8 mouse cellular contexts compared by ENCODE assay signal in genomic region chr4:24898636-24899035, GRCm38 (mm10). TPM values are rescaled to one million over a fixed set of nuclear protein-coding genes. Genes with fewer than 3 reads are reported as not detected.
DNase-seq lines count a peak whose midpoint lies in the region; ATAC-seq and TF ChIP-seq lines count a peak whose summit lies in the region.

No protein-coding gene starts in this region.

- no peak overlapping the region for H3K27ac ChIP-seq in embryonic facial prominence, embryonic 10.5 days (replicated peaks)
- no peak overlapping the region for H3K27ac ChIP-seq in intestine, embryonic 16.5 days (ENCODE audit: low read length)
- no peak overlapping the region for H3K27ac ChIP-seq in midbrain, postnatal 0 days (ENCODE audit: low read depth, low read length)

- H3K36me3 ChIP-seq in embryonic facial prominence, embryonic 10.5 days (replicated peaks): peaks cover 34% of the 10 kb centered on the region
- H3K36me3 ChIP-seq in intestine, embryonic 16.5 days (ENCODE audit: control insufficient read depth, insufficient read depth, low read length): peaks cover 3% of the 10 kb centered on the region; the same call in 1 of the 2 replicates
- H3K36me3 ChIP-seq in midbrain, postnatal 0 days (ENCODE audit: insufficient read depth, low read length): no peaks in the 10 kb centered on the region

- peak overlapping the region; percentile 78 for H3K4me3 ChIP-seq in embryonic facial prominence, embryonic 10.5 days
- peak overlapping the region; percentile 93 for H3K4me3 ChIP-seq in intestine, embryonic 16.5 days (ENCODE audit: low read length)
- peak overlapping the region; percentile 70 for H3K4me3 ChIP-seq in midbrain, postnatal 0 days (ENCODE audit: low read depth, low read length)

- ATAC-seq in intestine, embryonic 16.5 days: no peak
- ATAC-seq in midbrain, postnatal 0 days (ENCODE audit: low FRiP score): no peak
- no peak for ATAC-seq in inflammation-experienced regulatory T-cells, adult 6 months

- no peaks in the 10 kb centered on the region for H3K9me3 ChIP-seq in embryonic facial prominence, embryonic 10.5 days
- no peaks in the 10 kb centered on the region for H3K9me3 ChIP-seq in intestine, embryonic 16.5 days (ENCODE audit: control insufficient read depth, low read length)
- no peaks in the 10 kb centered on the region for H3K9me3 ChIP-seq in midbrain, postnatal 0 days (ENCODE audit: low read length)

- no peak for TF ChIP-seq CTCF in midbrain, postnatal 0 days (IDR thresholded peaks at IDR 0.05)

- DNase-seq in cerebellum, adult 9-11 months: peak; percentile 8
- no peak for DNase-seq in cerebellum, adult 11 months
- peak; percentile 13 for DNase-seq in 3134 (ENCODE audit: extremely low read depth, insufficient read length, low spot score)
- peak; percentile 19 for DNase-seq in embryonic facial prominence, embryonic 10.5 days (ENCODE audit: low spot score)
- no peak for DNase-seq in midbrain, postnatal 0 days (ENCODE audit: low spot score)
- DNase-seq in adrenal gland, adult 2 months: no peak

- H3K4me1 ChIP-seq in embryonic facial prominence, embryonic 10.5 days: peaks cover 12% of the 10 kb centered on the region
- peaks cover 9% of the 10 kb centered on the region for H3K4me1 ChIP-seq in intestine, embryonic 16.5 days (ENCODE audit: control insufficient read depth, insufficient read depth, low read length)
- H3K4me1 ChIP-seq in midbrain, postnatal 0 days (ENCODE audit: insufficient read depth, low read length): no peaks in the 10 kb centered on the region

- 31% methylated on average over 8 of the region's 8 CpGs for WGBS in embryonic facial prominence, embryonic 10.5 days
- 24% methylated on average over 8 of the region's 8 CpGs for WGBS in intestine, embryonic 16.5 days
- WGBS in midbrain, postnatal 0 days: 28% methylated on average over 8 of the region's 8 CpGs

- H3K27me3 ChIP-seq in embryonic facial prominence, embryonic 10.5 days (replicated peaks; ENCODE audit: low read depth, poor library complexity, severe bottlenecking): no peaks in the 10 kb centered on the region
- no peaks in the 10 kb centered on the region for H3K27me3 ChIP-seq in intestine, embryonic 16.5 days (replicated peaks; ENCODE audit: control insufficient read depth, insufficient read depth, low read length)
- H3K27me3 ChIP-seq in midbrain, postnatal 0 days (ENCODE audit: insufficient read depth, low read length): no peaks in the 10 kb centered on the region

- H3K4me2 ChIP-seq in intestine, embryonic 16.5 days (ENCODE audit: low read depth, low read length): peak overlapping the region; percentile 59
- H3K4me2 ChIP-seq in midbrain, postnatal 0 days (ENCODE audit: low read depth, low read length, poor library complexity, severe bottlenecking): peak overlapping the region; percentile 71

- H3K9ac ChIP-seq in intestine, embryonic 16.5 days (ENCODE audit: low read depth, low read length): peak overlapping the region; percentile 36
- peak overlapping the region; percentile 54; the same call in 1 of the 2 replicates for H3K9ac ChIP-seq in midbrain, postnatal 0 days (replicated peaks; ENCODE audit: low read length, poor library complexity, severe bottlenecking)

RNA-seq across cellular contexts. Expression of gene Ndufaf4, which starts 0.8 kb away (rescaled TPM):
- 54.8 and 57.4 TPM in 2 replicates for polyA plus RNA-seq in embryonic facial prominence, embryonic 10.5 days (2016; fragmentation: Nextera tagmentation; extraction: Ambion mirVana)
- polyA plus RNA-seq in intestine, embryonic 16.5 days (2015; fragmentation: Nextera tagmentation; extraction: Ambion mirVana): 50.2 and 55.8 TPM in 2 replicates
- total RNA-seq in midbrain, postnatal 0 days (2014; rRNA removed): 19.0 and 22.0 TPM in 2 replicates
- polyA plus RNA-seq in midbrain, postnatal 0 days (2015; fragmentation: Nextera tagmentation; extraction: Ambion mirVana): 72.2 and 77.0 TPM in 2 replicates
- polyA plus RNA-seq in inflammation-experienced regulatory T-cells, adult 6 months (2017; shearing (Covaris generic)): 10 to 100 TPM; 25.0 to 33.1 (median 31.6) TPM
- 10 to 100 TPM; 34.9 to 44.6 TPM for total RNA-seq in adrenal gland, adult 2 months (2021)
- 5.1 and 5.7 TPM in 2 replicates for polyA plus RNA-seq in adrenal gland, adult 2 months (2012; rRNA removed)

RNA-seq across cellular contexts. Expression of gene Klhl32, which starts 47.7 kb away (rescaled TPM):
- 2.3 and 2.6 TPM in 2 replicates for polyA plus RNA-seq in embryonic facial prominence, embryonic 10.5 days (2016; fragmentation: Nextera tagmentation; extraction: Ambion mirVana)
- 3.3 and 3.5 TPM in 2 replicates for polyA plus RNA-seq in intestine, embryonic 16.5 days (2015; fragmentation: Nextera tagmentation; extraction: Ambion mirVana)
- total RNA-seq in midbrain, postnatal 0 days (2014; rRNA removed): 32.1 and 34.0 TPM in 2 replicates
- 36.5 and 37.1 TPM in 2 replicates for polyA plus RNA-seq in midbrain, postnatal 0 days (2015; fragmentation: Nextera tagmentation; extraction: Ambion mirVana)
- under 1 TPM; 0.45 to 0.54 (median 0.46) TPM for polyA plus RNA-seq in inflammation-experienced regulatory T-cells, adult 6 months (2017; shearing (Covaris generic))
- total RNA-seq in adrenal gland, adult 2 months (2021): 1 to 10 TPM; 3.1 to 5.0 TPM
- polyA plus RNA-seq in adrenal gland, adult 2 months (2012; rRNA removed): 2.3 and 2.5 TPM in 2 replicates

Comparison
In these comparisons a context has a peak if more than half of its experiments do, and no peak if none do; other contexts are left out.
1. DNase-seq: peak in cerebellum, adult 9-11 months (single experiment), 3134 (single experiment) and embryonic facial prominence, embryonic 10.5 days (single experiment); none in cerebellum, adult 11 months (single experiment), midbrain, postnatal 0 days (single experiment) and adrenal gland, adult 2 months (single experiment).
2. Peak in every context shown above with its lines, with median percentiles within 50 percentile points of each other: H3K4me3 ChIP-seq.